Mouse (Mus musculus) MN1 (cell line): Measurements from ENCODE around the gene Nacad.
A peak's percentile ranks its signal among the peaks of the same experiment; 100 is the strongest.

Experiments
- DNase-seq: peaks from one replicate; pipeline ENCODE4 v3.0.0-alpha.2; 2016; ENCODE audit warnings: low spot score

The Nacad gene

GRCm38 (mm10) chr11:6580065-6580750, 25.6 kb downstream of the Nacad start:
- no peak for DNase-seq

GRCm38 (mm10) chr11:6579361-6579760, 26.5 kb downstream of the Nacad start:
- no peak for DNase-seq

GRCm38 (mm10) chr11:6576151-6576550, 29.7 kb downstream of the Nacad start:
- no peak for DNase-seq

- no peak for DNase-seq
Observed at GRCm38 (mm10) chr11:6569410-6569777, 36.5 kb downstream of the Nacad start.

GRCm38 (mm10) chr11:6568584-6569409, 37.1 kb downstream of the Nacad start:
- peak; percentile 78 for DNase-seq

- DNase-seq = peak; percentile 43
Observed at GRCm38 (mm10) chr11:6567951-6568350, 37.9 kb downstream of the Nacad start.

- DNase-seq = no peak
Observed at GRCm38 (mm10) chr11:6566496-6566895, 39.4 kb downstream of the Nacad start.

GRCm38 (mm10) chr11:6563201-6563600, 42.7 kb downstream of the Nacad start:
- DNase-seq = no peak

GRCm38 (mm10) chr11:6562359-6562758, 43.5 kb downstream of the Nacad start:
- no peak for DNase-seq

- DNase-seq = no peak
Observed at GRCm38 (mm10) chr11:6561474-6561873, 44.4 kb downstream of the Nacad start.

- no peak for DNase-seq
Observed at GRCm38 (mm10) chr11:6560655-6561360, 45.0 kb downstream of the Nacad start.

- no peak for DNase-seq
Observed at GRCm38 (mm10) chr11:6559996-6560395, 45.9 kb downstream of the Nacad start.

- DNase-seq = no peak
Observed at GRCm38 (mm10) chr11:6558234-6558633, 47.6 kb downstream of the Nacad start.

- DNase-seq = no peak
Observed at GRCm38 (mm10) chr11:6550201-6550600, 55.7 kb downstream of the Nacad start.

GRCm38 (mm10) chr11:6549770-6550169, 56.1 kb downstream of the Nacad start:
- DNase-seq = no peak
